Mouse (Mus musculus) heart, postnatal 0 days (tissue): ENCODE measurements at regions not wholly inside any gene's neighbourhood (a gene's known extent, or its start where the extent isn't known, plus 50 kb on each side); places are given as distances from the start of the nearest gene placed in this dataset.
A peak's percentile ranks its signal among the peaks of the same experiment; 100 is the strongest.

Experiments
- ATAC-seq: fragments of 200-750 bp; cut with Nextera tagmentation; 2 replicates; pipeline ENCODE4 v1.8.0; 2017; ENCODE audit warnings: low read depth, moderate number of reproducible peaks, moderate library complexity; ENCODE audit not compliant: insufficient read depth
- DNase-seq: peaks from one replicate; pipeline ENCODE4 v3.0.0-alpha.2; 2016; ENCODE audit warnings: low spot score
- H3K27ac ChIP-seq: fragments of 300-500 bp; sonication (generic); 2 replicates; pipeline ENCODE4 v1.5.1; 2014; ENCODE audit warnings: low read depth, mild to moderate bottlenecking
- H3K27me3 ChIP-seq: fragments of 300-500 bp; sonication (generic); 2 replicates; pipeline ENCODE4 v1.6.1; 2014; ENCODE audit warnings: low read length, mixed read lengths; ENCODE audit not compliant: control insufficient read depth, insufficient read depth
- H3K36me3 ChIP-seq: fragments of 300-500 bp; sonication (generic); replicated peaks from 2 replicates; pipeline ENCODE4 v1.6.1; 2014; ENCODE audit warnings: low read length, mixed read lengths; ENCODE audit not compliant: control insufficient read depth, insufficient read depth
- H3K4me1 ChIP-seq: fragments of 300-500 bp; sonication (generic); 2 replicates; pipeline ENCODE4 v1.6.1; 2014; ENCODE audit warnings: antibody characterized with exemption; ENCODE audit not compliant: control insufficient read depth, insufficient read depth
- H3K4me2 ChIP-seq: fragments of 300-500 bp; sonication (generic); 2 replicates; pipeline ENCODE4 v1.6.1; 2014; ENCODE audit warnings: low read depth, mild to moderate bottlenecking, low read length, moderate library complexity
- H3K4me3 ChIP-seq: fragments of 300-500 bp; sonication (generic); 2 replicates; pipeline ENCODE4 v1.5.1; 2014; ENCODE audit warnings: low read depth, low read length
- H3K9ac ChIP-seq: fragments of 300-500 bp; sonication (generic); replicated peaks from 2 replicates; pipeline ENCODE4 v1.6.1; 2014; ENCODE audit warnings: low read depth, low read length, mixed read lengths
- H3K9me3 ChIP-seq: fragments of 300-500 bp; sonication (generic); replicated peaks from 2 replicates; pipeline ENCODE4 v1.6.1; 2016; ENCODE audit warnings: low read length; ENCODE audit not compliant: control insufficient read depth
- CTCF ChIP-seq: IDR thresholded peaks from 2 replicates; pipeline ENCODE4 v1.5.1; 2016; ENCODE audit warnings: antibody characterized with exemption, control low read depth, low read depth
- EP300 ChIP-seq: IDR thresholded peaks from 2 replicates; pipeline ENCODE4 v1.6.1; 2016; ENCODE audit warnings: antibody characterized with exemption, low read depth
- WGBS: fragments of 180-500 bp; shearing (Covaris S2); extraction: QIAGEN DNeasy Blood & Tissue Kit; methylation state at CpG from one replicate; pipeline ENCODE4 v1.1.7; 2014; 5-methylcytosine and 5-hydroxymethylcytosine counted together

- Histone ChIP-seq H3K4me3 (no peak overlapping the region), H3K27me3 (no peaks in the 10 kb centered on the region), H3K9me3 (no peaks in the 10 kb centered on the region), H3K9ac (no peak overlapping the region), H3K4me2 (no peak overlapping the region), H3K27ac (no peak overlapping the region), H3K36me3 (no peaks in the 10 kb centered on the region), H3K4me1 (no peaks in the 10 kb centered on the region)
- no peak for TF ChIP-seq EP300
- DNase-seq (no peak), ATAC-seq (no peak)
- 49% methylated on average over 7 of the region's 7 CpGs for WGBS
Measured at GRCm38 (mm10) chr1:34732156-34732555, 110.7 kb downstream of the Fam168b start.

GRCm38 (mm10) chr1:34733026-34733913, 109.6 kb downstream of the Fam168b start:
- H3K36me3 ChIP-seq = no peaks in the 10 kb centered on the region
- H3K9me3 ChIP-seq = no peaks in the 10 kb centered on the region
- H3K4me2 ChIP-seq = no peak overlapping the region
- WGBS = 64% methylated on average over 17 of the region's 17 CpGs
- no peak overlapping the region for H3K9ac ChIP-seq
- H3K27ac ChIP-seq = no peak overlapping the region
- TF ChIP-seq EP300 (no peak), CTCF (no peak)
- ATAC-seq (no peak), DNase-seq (no peak)
- no peaks in the 10 kb centered on the region for H3K27me3 ChIP-seq
- H3K4me3 ChIP-seq = no peak overlapping the region
- no peaks in the 10 kb centered on the region for H3K4me1 ChIP-seq

- ATAC-seq = no peak
- Histone ChIP-seq H3K9me3 (no peaks in the 10 kb centered on the region; the same call in 1 of the 2 replicates), H3K27ac (no peak overlapping the region), H3K4me2 (no peak overlapping the region), H3K4me3 (no peak overlapping the region), H3K4me1 (no peaks in the 10 kb centered on the region), H3K9ac (no peak overlapping the region), H3K36me3 (no peaks in the 10 kb centered on the region), H3K27me3 (no peaks in the 10 kb centered on the region)
- peak; percentile 39 for DNase-seq
- peak; percentile 70 for TF ChIP-seq CTCF
- no peak for TF ChIP-seq EP300
- 49% methylated on average over 14 of the region's 14 CpGs for WGBS
Measured at GRCm38 (mm10) chr1:34738386-34739067, 104.3 kb downstream of the Fam168b start.

GRCm38 (mm10) chr1:34739621-34740020, 103.2 kb downstream of the Fam168b start:
- Histone ChIP-seq H3K4me1 (no peaks in the 10 kb centered on the region), H3K9me3 (no peaks in the 10 kb centered on the region; the same call in 1 of the 2 replicates), H3K9ac (no peak overlapping the region), H3K27me3 (no peaks in the 10 kb centered on the region), H3K27ac (no peak overlapping the region), H3K4me2 (no peak overlapping the region), H3K4me3 (no peak overlapping the region), H3K36me3 (no peaks in the 10 kb centered on the region)
- no peak for DNase-seq
- 82% methylated on average over 4 of the region's 4 CpGs for WGBS
- ATAC-seq = no peak
- TF ChIP-seq CTCF (no peak), EP300 (no peak)

- no peak overlapping the region for H3K4me3 ChIP-seq
- H3K9me3 ChIP-seq = no peaks in the 10 kb centered on the region; the same call in 1 of the 2 replicates
- H3K9ac ChIP-seq = no peak overlapping the region
- no peaks in the 10 kb centered on the region for H3K36me3 ChIP-seq
- H3K4me1 ChIP-seq = no peaks in the 10 kb centered on the region
- WGBS = 58% methylated on average over 7 of the region's 7 CpGs
- no peak overlapping the region for H3K27ac ChIP-seq
- DNase-seq = no peak
- H3K4me2 ChIP-seq = no peak overlapping the region
- peaks cover 2% of the 10 kb centered on the region; the same call in 1 of the 2 replicates for H3K27me3 ChIP-seq
- ATAC-seq = no peak
- TF ChIP-seq CTCF (no peak), EP300 (no peak)
Measured at GRCm38 (mm10) chr1:34740891-34741290, 102.0 kb downstream of the Fam168b start.
